Mouse (Mus musculus) stomach, postnatal 0 days (tissue): ENCODE measurements at regions not wholly inside any gene's neighbourhood (a gene's known extent, or its start where the extent isn't known, plus 50 kb on each side); places are given as distances from the start of the nearest gene placed in this dataset.
A peak's percentile ranks its signal among the peaks of the same experiment; 100 is the strongest.

Experiments
- ATAC-seq: fragments of 200-750 bp; cut with Nextera tagmentation; 2 replicates; pipeline ENCODE4 v1.8.0; 2017; ENCODE audit not compliant: low FRiP score, low TSS enrichment
- DNase-seq: peaks from one replicate; pipeline ENCODE4 v3.0.0-alpha.2; 2016; ENCODE audit warnings: low spot score
- H3K27ac ChIP-seq: fragments of 300-500 bp; sonication (generic); replicated peaks from 2 replicates; pipeline ENCODE4 v1.5.1; 2014; ENCODE audit warnings: mild to moderate bottlenecking, control low read depth
- H3K27me3 ChIP-seq: fragments of 300-500 bp; sonication (generic); 2 replicates; pipeline ENCODE4 v1.6.1; 2014; ENCODE audit warnings: low read length; ENCODE audit not compliant: control insufficient read depth, insufficient read depth
- H3K36me3 ChIP-seq: fragments of 300-500 bp; sonication (generic); 2 replicates; pipeline ENCODE4 v1.6.1; 2014; ENCODE audit warnings: low read length, mixed read lengths; ENCODE audit not compliant: control insufficient read depth, insufficient read depth
- H3K4me1 ChIP-seq: fragments of 300-500 bp; sonication (generic); replicated peaks from 2 replicates; pipeline ENCODE4 v1.6.1; 2014; ENCODE audit warnings: antibody characterized with exemption; ENCODE audit not compliant: control insufficient read depth, insufficient read depth
- H3K4me2 ChIP-seq: fragments of 300-500 bp; sonication (generic); replicated peaks from 2 replicates; pipeline ENCODE4 v1.6.1; 2014; ENCODE audit warnings: low read depth, mild to moderate bottlenecking, control low read depth, moderate library complexity
- H3K4me3 ChIP-seq: fragments of 300-500 bp; sonication (generic); 2 replicates; pipeline ENCODE4 v1.5.1; 2014; ENCODE audit warnings: low read depth, low read length, control low read depth
- H3K9ac ChIP-seq: fragments of 300-500 bp; sonication (generic); 2 replicates; pipeline ENCODE4 v1.6.1; 2014; ENCODE audit warnings: mild to moderate bottlenecking, low read length, control low read depth, mixed read lengths
- H3K9me3 ChIP-seq: fragments of 300-500 bp; sonication (generic); 2 replicates; pipeline ENCODE4 v1.6.1; 2016; ENCODE audit warnings: low read length; ENCODE audit not compliant: control insufficient read depth
- CTCF ChIP-seq: IDR thresholded peaks from 2 replicates; pipeline ENCODE4 v1.5.1; 2016; ENCODE audit warnings: antibody characterized with exemption, low read depth, mild to moderate bottlenecking, moderate library complexity
- EP300 ChIP-seq: optimal IDR thresholded peaks from 2 replicates; pipeline ENCODE3; 2016; ENCODE audit warnings: antibody characterized with exemption
- WGBS: fragments of 180-500 bp; shearing (Covaris S2); extraction: QIAGEN DNeasy Blood & Tissue Kit; methylation state at CpG from one replicate; pipeline ENCODE4 v1.1.7; 2014; 5-methylcytosine and 5-hydroxymethylcytosine counted together

DNA sequence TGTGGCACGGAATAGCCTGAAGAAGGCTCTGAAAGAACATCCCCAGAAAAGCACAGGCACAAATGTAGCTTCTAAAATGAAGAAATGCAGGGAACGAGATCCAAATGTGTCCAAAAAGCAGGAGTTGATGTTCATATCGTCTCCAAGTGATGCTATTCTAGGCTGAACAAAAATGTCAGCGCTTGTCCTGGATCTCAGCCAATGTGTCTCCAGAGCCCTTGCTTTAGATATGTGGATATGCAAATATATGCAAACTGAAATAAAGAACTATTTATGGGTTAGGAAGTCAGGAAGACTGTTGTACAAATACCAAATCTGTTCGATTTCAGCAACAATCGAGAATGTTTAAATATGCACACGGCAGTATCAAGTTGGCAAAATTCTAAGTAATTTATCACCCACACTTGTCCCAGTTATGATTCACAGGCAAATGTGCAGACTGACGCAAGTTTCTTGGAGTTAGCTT, 320.4 kb downstream of the Synb start:
- Histone ChIP-seq H3K36me3 (no peaks in the 10 kb centered on the region), H3K4me2 (no peak overlapping the region), H3K4me3 (no peak overlapping the region), H3K4me1 (no peaks in the 10 kb centered on the region), H3K27ac (no peak overlapping the region), H3K9ac (no peak overlapping the region), H3K27me3 (no peaks in the 10 kb centered on the region), H3K9me3 (no peaks in the 10 kb centered on the region)
- WGBS: 47% methylated on average over 8 of the region's 8 CpGs
- TF ChIP-seq CTCF (no peak), EP300 (no peak)
- ATAC-seq: no peak
- no peak for DNase-seq

DNA sequence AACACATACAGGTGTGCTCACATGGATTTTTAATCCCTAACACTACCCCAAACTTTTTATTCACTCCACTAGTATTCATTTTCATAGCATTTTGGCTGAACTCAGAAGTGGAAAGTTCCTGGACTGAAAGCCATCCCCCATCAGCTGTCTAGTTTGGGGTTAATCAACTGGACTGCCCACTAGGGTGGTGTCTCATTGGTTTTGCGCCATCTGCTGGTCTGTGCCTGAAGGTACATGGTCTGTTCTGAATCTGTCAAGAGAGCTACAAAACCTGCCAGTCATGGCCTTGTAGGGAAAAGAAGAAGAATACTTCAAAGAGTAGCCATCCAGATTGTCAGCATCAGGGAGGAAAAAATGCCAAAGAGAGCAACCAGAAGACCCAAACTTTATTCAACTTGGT, 327.3 kb downstream of the Synb start:
- DNase-seq (peak; percentile 57), ATAC-seq (no peak)
- Histone ChIP-seq H3K4me2 (no peak overlapping the region), H3K27ac (no peak overlapping the region), H3K4me1 (no peaks in the 10 kb centered on the region), H3K27me3 (no peaks in the 10 kb centered on the region), H3K9me3 (no peaks in the 10 kb centered on the region), H3K36me3 (no peaks in the 10 kb centered on the region), H3K4me3 (no peak overlapping the region), H3K9ac (no peak overlapping the region)
- 11% methylated on average over 1 of the region's 1 CpGs for WGBS
- TF ChIP-seq CTCF (peak; percentile 81), EP300 (no peak)

- ATAC-seq (no peak), DNase-seq (no peak)
- no peak for TF ChIP-seq EP300
- TF ChIP-seq CTCF: no peak
- H3K36me3 ChIP-seq: no peaks in the 10 kb centered on the region
- H3K4me3 ChIP-seq: no peak overlapping the region
- H3K9me3 ChIP-seq: no peaks in the 10 kb centered on the region
- no peaks in the 10 kb centered on the region for H3K4me1 ChIP-seq
- no peaks in the 10 kb centered on the region for H3K27me3 ChIP-seq
- no peak overlapping the region for H3K4me2 ChIP-seq
- no peak overlapping the region for H3K9ac ChIP-seq
- WGBS: 75% methylated on average over 9 of the region's 9 CpGs
- no peak overlapping the region for H3K27ac ChIP-seq
These were observed 339.3 kb downstream of the Synb start for GRCm38 (mm10) chr14:68954577-68955460.

GRCm38 (mm10) chr14:68945906-68946305, 348.2 kb downstream of the Synb start:
- Histone ChIP-seq H3K36me3 (no peaks in the 10 kb centered on the region), H3K27me3 (no peaks in the 10 kb centered on the region), H3K4me3 (no peak overlapping the region), H3K9ac (no peak overlapping the region), H3K9me3 (no peaks in the 10 kb centered on the region), H3K4me1 (no peaks in the 10 kb centered on the region), H3K27ac (no peak overlapping the region), H3K4me2 (no peak overlapping the region)
- DNase-seq (no peak), ATAC-seq (no peak)
- 73% methylated on average over 3 of the region's 3 CpGs for WGBS
- TF ChIP-seq CTCF (no peak), EP300 (no peak)

- no peak overlapping the region for H3K4me3 ChIP-seq
- H3K27me3 ChIP-seq: no peaks in the 10 kb centered on the region
- DNase-seq: no peak
- H3K36me3 ChIP-seq: no peaks in the 10 kb centered on the region
- no peaks in the 10 kb centered on the region for H3K9me3 ChIP-seq
- 50% methylated on average over 4 of the region's 4 CpGs for WGBS
- H3K4me2 ChIP-seq: no peak overlapping the region
- no peak overlapping the region for H3K9ac ChIP-seq
- TF ChIP-seq EP300 (no peak), CTCF (no peak)
- no peak for ATAC-seq
- H3K4me1 ChIP-seq: no peaks in the 10 kb centered on the region
- no peak overlapping the region for H3K27ac ChIP-seq
These were observed 348.7 kb downstream of the Synb start for GRCm38 (mm10) chr14:68945434-68945833.

DNA sequence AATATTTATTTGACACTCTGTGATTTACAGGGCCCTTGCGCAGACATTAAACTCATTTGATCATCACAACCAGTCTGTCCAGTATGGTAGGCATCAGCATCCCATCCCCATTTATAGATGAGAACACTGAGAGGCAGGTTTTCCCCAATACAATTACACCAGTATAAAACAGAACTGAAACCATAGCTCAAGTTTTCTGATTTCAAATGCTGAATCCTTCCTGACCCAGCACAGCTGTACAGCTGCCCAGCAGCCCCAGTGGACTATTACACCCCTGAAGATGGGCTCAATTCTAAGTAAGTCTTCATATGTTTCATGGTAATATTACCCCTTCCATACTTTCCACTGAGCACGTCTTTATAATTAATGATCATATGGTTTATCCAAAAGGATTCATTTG, 352.3 kb downstream of the Synb start:
- Histone ChIP-seq H3K36me3 (no peaks in the 10 kb centered on the region), H3K27me3 (no peaks in the 10 kb centered on the region), H3K4me2 (no peak overlapping the region), H3K4me3 (no peak overlapping the region), H3K4me1 (no peaks in the 10 kb centered on the region), H3K9me3 (no peaks in the 10 kb centered on the region), H3K27ac (no peak overlapping the region), H3K9ac (no peak overlapping the region)
- WGBS: 80% methylated on average over 2 of the region's 2 CpGs
- no peak for ATAC-seq
- TF ChIP-seq EP300: no peak
- TF ChIP-seq CTCF: no peak
- no peak for DNase-seq
